Mouse (Mus musculus) adrenal gland, adult 8-10 months (tissue): ENCODE measurements around the gene Mettl27. TPM values are rescaled to one million over a fixed set of nuclear protein-coding genes. Genes with fewer than 3 reads are reported as not detected.
"Not testable (repeated sequence)": the region's sequence is repeated elsewhere in the genome, so short reads cannot be mapped to it uniquely, and the experiment has no call there.

ENCODE experiments used
- DNase-seq: peaks from one replicate; pipeline ENCODE4 v3.0.0; 2022
- total RNA-seq, 4 experiments: library from RNA; stranded (reverse); gene quantifications; 2 replicates each; pipeline ENCODE4 v1.2.4; 2022

Gene Mettl27
- total RNA-seq, 4 experiments from 2014 or later = 22.1 to 55.7 (median 44.6) TPM

- no peak for DNase-seq
These were observed 11.1 kb upstream of the Mettl27 start for GRCm38 (mm10) chr5:134921106-134921505.

DNA sequence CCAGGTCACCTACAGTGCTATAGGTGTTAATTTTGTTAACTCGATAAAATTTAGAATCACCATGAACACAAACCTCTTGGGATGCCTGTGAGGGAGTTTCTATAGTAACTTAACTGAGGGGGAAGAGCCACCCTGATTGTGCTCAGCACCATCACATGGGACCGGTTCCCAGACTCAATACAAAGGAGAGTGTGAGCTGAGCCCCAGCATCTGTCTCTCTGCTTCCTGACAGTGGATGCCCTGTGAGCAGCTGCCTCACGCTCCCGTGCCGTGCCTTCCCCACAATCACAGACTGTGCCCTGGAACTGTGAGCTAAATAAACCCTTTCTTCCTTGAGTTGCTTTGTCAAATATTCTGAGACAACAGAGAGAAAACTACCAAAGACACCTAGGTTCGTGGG, 9.0 kb upstream of the Mettl27 start:
- no peak for DNase-seq

DNA sequence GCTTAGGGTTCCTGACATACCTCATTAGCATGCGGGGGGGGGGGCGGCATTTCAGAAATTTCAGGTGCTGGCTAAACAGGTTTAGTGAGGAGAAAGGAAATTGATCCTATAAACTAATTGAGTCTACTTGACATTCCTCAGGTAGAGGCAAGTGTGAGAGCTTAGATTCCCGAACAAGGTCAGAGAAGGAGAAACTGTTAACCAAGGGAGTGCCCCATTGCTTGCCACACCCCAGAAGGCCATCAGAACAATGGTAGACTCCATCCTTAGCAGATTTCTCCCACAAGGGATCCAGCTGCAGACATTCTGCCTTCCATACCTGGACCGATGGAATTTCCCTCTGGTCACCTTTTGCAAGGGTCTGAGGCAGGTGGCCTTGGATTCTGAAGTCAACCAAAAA, 5.4 kb upstream of the Mettl27 start:
- no peak for DNase-seq

- DNase-seq = no peak
These were observed 2.2 kb upstream of the Mettl27 start for GRCm38 (mm10) chr5:134929988-134930387.

DNA sequence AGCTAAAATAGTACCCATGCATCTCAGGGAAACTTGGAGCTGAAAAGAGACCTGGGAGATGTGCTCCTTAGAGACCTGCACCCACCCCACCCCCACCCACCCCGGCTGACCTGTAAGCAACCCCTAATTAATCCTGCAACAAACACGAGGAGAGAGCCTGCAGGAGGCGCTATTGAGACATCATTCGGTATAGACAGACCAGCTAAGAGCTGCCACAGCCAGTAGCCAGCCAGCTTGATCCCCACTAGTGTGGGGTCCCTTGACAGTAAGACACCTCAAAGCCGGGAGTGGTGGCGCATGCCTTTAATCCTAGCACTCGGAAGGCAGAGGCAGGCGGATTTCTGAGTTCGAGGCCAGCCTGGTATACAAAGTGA, 722 bp downstream of the Mettl27 start:
- DNase-seq = peak; percentile 49

DNA sequence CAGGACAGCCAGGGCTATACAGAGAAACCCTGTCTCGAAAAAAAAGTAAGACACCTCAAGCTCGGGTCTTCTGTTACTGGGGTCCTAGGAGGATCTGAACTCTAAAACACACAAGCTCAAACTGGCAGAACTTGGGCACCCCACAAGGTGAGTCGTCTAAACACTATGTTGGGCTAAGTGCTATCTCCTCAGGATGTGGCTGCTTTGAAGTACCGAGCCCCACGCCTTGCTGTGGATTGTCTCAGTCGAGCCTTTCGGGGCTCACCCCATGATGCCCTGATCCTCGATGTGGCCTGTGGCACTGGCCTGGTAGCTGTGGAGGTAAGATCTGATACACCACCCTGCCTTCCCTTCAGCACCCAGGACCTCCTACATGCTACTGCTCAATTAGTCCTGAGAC, 1.1 kb downstream of the Mettl27 start:
- DNase-seq = no peak

DNA sequence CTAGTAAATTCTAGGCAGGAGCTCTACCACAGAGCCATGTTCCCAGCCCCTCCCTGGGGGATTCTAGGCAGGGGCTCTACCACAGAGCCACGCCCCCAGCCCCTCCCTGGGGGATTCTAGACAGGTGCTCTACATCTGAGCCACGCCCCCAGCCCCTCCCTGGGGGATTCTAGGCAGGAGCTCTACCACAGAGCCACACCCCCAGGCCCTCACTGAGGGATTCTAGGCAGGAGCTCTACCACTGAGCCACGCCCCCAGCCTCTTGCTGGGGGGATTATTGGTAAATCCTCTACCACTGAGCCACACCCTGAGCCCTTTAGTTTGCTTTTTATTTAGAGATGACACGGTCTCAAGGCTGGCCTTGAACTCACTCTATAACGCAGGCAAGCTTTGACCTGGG, 1.5 kb downstream of the Mettl27 start:
- DNase-seq = not testable (repeated sequence)

DNA sequence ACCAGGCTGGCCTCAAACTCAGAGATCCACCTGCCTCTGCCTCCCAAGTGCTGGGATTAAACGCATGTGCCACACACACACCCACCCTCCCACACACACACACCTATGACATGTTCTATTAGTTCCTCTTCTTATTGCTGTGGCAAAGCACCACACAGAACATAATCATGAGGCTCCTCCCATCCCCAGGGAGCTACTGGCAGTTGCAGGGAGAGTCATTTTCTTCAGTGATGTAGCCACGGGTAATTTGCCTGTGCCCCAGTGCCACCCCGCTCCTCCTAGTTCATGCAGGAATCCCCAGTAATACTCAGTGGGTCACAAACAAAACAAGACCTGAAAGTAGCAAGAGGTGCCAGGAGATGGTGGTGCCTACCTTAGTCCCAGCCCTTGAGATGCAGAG, 2.5 kb downstream of the Mettl27 start:
- no peak for DNase-seq

- DNase-seq = no peak
These were observed 3.9 kb downstream of the Mettl27 start for GRCm38 (mm10) chr5:134936051-134936450.

GRCm38 (mm10) chr5:134936626-134937185, 4.5 kb downstream of the Mettl27 start:
- DNase-seq = no peak

DNA sequence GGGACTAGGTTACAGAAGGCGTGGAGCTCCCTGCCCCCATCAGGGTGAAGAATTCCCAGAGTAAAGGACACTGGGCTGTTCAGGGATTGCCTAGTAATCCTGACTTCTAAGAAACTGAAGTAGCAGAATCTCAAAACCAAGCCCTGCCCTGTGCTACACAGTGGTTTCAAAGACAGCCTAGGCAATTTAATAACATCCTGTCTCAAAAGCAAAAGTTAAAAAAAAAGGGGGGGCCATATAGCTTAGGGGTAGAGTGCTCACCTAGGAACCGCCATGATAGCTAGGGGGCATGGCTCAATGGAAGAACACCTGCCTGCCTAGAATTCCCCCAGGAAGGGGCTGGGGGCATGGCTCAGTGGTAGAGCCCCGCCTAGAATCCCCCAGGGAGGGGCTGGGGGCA, 6.9 kb downstream of the Mettl27 start:
- DNase-seq = no peak

- DNase-seq = not testable (repeated sequence)
These were observed 7.4 kb downstream of the Mettl27 start for GRCm38 (mm10) chr5:134939554-134939953.

DNA sequence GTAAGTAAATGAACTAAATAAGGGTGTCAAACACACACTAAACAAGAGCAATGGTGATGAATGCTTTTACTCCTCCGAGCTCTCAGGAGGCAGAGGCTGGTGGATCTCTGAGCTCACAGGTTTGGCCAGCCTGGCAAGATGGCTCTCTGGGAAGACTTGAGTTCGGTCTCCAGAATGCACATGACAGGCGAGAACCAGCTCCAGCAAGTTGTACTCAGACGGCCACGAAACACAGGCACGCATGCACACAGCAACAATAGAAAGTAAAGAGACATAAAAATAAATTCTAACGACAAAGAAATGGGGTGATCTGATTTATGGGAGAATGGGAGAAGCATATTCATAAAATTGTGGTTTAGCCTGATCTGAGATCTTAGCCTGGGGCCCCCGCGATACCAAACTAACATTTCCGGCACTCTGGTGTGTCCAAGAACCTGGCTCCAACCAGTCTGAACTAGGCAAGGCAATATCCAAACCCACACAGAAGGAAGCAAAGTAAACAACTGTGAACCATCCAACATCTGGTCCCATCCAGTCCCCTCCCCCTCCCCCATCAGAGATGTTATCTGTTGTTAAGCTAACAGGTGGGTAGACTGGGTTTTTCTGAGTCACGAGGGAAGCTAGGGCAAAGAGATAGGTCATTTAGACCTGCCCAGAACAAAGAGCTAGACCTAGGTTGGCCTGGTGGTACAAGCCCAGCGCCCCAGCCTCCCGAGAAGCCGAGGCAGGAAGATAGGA, 9.5 kb downstream of the Mettl27 start:
- no peak for DNase-seq

- DNase-seq = peak; percentile 52
These were observed 10.6 kb downstream of the Mettl27 start for GRCm38 (mm10) chr5:134942740-134943139.

GRCm38 (mm10) chr5:134944179-134944578, 12.0 kb downstream of the Mettl27 start:
- DNase-seq = no peak

DNA sequence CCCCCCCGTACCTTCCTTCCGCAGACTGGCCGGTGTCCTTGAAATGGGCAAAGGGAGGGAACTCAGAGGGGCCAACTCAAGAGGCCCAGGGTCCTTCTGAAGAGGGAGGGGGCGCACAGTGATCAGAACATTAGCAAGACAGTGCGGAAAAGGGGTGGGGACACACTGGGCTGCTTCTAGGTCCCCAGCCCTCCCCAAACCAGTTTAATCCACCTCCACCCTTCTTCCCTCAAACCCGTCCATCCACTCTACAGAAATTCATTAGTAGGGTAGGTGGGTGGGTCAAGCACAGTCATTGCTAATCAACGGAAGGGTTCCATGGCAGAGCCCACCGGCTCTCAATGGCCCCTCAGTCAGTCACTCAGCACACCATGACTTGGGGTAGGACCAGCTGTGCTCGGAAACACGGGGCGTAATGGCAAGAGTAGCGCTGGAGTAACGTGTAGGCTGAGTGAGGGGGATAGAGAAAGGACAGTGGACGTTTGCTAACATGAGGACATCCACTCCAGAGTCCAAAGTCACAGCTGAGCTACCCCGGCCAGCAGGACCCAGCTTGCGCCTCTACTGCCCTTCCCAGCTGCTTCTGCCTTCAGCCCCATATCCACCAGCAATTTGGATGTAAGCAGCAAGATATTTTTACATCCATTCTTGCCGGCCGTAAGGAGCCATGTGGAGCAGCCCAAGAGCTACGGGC, 13.2 kb downstream of the Mettl27 start:
- no peak for DNase-seq

GRCm38 (mm10) chr5:134946063-134946856, 14.1 kb downstream of the Mettl27 start:
- DNase-seq = no peak

DNA sequence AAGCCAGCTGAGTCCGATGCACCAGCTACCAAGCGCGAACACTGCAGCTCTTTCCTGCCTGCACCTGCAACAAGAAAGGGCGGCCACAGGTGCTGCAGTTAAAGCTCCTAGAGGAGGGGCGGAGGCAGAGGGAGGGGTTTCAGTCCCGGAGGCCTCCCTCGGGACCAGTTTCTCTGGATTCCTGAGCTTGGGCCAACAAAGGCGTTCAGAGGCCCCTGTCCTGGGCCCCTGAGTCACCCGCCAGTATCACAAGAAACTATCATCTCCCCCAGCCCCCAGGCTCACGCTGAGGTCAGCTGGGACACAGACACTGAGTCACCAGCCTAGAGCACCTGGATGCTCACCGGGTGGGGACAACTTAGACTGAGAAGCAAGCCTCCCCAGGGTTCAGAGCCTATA, 14.7 kb downstream of the Mettl27 start, which contains the start of gene Cldn4:
TSS of gene Cldn4 (minus strand) at position 78 of the 399 bp plus-strand sequence.
- no peak for DNase-seq

GRCm38 (mm10) chr5:134947420-134948084, 15.4 kb downstream of the Mettl27 start:
- DNase-seq = no peak

GRCm38 (mm10) chr5:134948085-134948439, 15.9 kb downstream of the Mettl27 start:
- DNase-seq = no peak

GRCm38 (mm10) chr5:134951053-134951884, 19.1 kb downstream of the Mettl27 start:
- no peak for DNase-seq
